Mouse (Mus musculus): ENCODE data around the gene Polr3e.
"Not testable (repeated sequence)": the region's sequence is repeated elsewhere in the genome, so short reads cannot be mapped to it uniquely, and the experiment has no call there.

The Polr3e gene

DNA sequence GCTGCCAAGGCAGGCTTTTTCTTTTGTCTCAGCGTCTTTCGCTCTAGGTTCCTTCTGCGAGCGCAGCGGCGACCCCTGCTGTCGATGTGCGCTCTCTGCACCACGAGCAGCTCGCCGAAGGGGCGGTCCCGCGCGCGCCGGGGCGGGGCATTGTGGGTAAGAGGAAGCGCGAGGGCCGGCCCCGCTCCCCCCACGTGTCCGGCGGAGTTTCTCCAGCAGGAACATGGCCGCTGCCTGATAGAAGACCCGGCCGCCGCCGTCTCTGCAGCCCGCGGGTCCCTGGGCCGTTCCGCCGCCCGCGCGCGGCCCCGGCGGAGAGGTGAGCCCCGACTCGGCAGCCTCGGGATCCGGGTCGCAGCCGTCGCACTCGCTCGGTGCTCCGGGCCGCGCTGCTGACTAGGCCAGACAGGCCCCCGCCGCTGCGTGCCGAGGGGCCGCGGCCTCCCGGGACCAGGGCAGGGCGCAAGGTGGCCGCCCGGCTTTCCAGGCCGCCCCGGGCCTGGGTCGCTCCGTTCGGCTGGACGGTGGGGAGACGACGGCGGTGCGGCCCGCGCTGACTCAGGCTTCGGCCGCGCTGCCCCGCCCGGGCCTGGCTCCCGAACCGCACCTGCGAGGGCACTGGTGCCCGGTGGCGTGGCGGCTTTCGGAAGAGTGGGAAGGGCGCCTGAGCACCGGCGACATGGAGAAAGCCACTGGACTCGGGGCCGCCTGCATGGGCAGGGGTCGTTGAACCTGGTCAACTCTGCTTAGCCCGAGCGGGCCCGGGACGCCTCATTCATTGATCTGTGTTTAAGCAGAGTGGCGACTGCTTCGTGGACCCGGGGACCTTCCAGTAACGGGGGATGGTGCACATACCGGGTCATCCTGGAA, at the start of gene Polr3e:
Gene Polr3e, plus strand, starts transcription at position 153 of the 870 bp plus-strand sequence.
- DNase-seq (ENCODE audit: low read depth, low spot score): peak; percentile 99

DNA sequence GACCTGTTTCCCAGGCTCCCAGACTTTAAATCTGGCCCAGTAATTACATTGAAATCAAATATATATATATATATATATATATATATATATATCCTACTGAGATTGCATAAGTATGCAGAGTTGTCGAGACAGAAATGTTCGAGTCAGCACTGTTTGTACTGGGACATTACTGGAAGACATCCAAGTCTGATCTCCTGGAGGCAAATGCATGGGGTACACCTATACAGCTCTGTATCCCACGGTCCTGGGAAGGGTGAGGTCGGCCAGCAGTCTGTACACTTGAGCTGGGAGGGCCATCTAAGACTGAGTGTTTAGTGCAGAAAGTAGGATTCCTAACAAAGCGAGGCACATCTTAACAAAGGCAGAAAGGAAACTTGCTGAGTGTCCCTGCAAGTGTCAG, 47.7 kb upstream of the Polr3e start:
- DNase-seq (ENCODE audit: low read depth, low spot score): no peak

DNA sequence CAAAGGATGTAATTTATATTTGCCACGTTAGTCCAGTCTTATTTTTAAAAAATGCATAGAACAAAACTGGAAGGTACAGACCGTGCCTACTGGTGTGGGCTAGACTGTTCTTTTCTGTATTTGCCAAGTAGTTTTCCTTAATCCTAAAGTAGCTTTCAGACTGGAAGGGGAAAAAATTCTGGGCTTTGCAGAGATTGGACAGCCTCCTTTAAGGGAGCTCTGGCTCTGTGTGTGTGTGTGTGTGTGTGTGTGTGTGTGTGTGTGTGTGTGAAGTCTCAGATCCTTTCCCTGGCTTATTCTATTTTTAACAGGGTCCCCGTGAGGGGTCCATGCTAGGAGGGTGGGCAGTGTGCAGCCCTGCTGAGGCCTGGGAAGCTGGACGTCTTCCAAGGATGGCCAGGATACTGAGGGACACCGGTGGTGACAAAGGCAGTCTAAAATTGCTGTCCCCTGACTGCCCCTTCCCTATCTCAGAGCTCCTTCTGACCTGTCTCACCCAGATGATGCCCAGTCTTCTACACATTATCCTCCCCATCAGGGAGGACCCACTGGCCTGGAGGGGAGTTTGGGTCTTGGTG, 47.0 kb upstream of the Polr3e start:
- DNase-seq (ENCODE audit: low read depth, low spot score): no peak

DNA sequence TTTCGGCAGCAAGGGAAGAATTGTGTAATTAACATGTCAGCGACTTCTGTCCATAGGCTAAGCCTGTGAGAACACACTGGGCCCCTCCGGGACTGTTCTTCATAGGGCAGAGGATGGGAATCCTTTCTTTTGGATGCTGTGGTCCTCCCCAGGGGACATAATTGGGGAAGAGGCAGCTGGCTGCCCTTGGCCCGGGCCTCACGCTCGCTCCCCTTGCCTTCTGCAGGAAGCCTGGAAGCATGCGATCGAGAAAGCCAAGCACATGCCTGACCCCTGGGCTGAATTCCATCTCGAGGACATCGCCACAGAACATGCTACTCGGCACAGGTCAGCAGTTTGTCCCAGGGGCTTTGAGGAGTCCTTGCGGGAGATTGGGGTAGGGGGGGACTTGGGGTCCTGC, 44.5 kb upstream of the Polr3e start:
- DNase-seq (ENCODE audit: low read depth, low spot score): no peak

DNA sequence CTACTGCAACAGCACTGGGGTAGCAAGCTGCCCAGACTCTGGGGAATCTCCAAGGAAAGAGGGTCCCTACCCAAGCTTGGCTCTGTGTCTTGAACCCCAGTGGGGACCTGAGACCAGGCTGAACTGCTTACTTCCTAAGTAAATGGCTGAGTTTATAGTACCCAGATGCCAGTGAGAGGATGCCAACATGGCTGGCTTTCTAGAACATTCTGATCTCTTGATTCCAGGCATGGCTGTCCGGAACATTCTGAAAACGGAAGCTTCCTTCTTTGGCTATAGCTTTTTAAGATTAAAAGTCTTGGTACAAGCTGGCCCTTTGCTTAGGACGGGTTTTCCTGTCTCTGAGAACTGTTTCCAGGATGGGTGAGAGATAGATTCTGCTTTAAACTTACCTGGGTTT, 43.5 kb upstream of the Polr3e start:
- no peak for DNase-seq (ENCODE audit: low read depth, low spot score)

DNA sequence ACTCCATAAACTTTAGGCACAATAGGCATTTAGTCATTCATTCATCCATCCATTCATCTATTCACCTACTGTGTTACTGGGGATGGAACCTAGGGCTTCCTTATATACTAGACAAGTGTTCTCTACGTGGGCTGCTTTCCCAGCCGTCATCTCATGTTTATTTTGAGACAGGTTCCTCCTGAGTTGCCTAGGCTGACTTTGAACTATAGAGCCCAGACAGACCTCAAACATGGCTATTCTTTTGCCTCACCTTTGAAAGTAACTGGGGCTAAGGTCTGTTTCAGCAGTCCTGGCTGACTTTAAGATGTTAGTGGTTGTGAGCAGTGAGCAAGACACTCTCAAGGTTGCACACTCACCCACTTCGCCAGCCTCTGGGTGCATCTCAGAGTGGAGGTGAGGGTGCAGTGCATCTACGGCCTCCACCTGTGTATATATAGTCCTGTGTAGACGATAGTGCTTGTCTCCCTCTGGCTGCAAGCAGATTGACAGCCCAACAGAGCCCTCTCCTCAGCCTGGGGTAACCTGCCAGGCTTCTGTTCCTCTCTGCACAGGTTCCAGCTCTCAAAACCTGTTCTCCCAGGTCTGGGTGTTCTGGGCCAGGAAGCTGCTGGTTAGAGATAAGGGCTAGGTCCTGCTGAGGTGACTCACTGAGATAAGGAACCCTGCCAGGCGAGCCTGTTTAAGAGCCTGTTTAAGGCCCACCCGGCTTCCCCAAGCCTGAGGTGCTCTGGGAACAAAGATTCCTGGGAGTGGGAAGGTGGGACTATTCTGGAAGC, 42.6 kb upstream of the Polr3e start:
- no peak for DNase-seq (ENCODE audit: low read depth, low spot score)

DNA sequence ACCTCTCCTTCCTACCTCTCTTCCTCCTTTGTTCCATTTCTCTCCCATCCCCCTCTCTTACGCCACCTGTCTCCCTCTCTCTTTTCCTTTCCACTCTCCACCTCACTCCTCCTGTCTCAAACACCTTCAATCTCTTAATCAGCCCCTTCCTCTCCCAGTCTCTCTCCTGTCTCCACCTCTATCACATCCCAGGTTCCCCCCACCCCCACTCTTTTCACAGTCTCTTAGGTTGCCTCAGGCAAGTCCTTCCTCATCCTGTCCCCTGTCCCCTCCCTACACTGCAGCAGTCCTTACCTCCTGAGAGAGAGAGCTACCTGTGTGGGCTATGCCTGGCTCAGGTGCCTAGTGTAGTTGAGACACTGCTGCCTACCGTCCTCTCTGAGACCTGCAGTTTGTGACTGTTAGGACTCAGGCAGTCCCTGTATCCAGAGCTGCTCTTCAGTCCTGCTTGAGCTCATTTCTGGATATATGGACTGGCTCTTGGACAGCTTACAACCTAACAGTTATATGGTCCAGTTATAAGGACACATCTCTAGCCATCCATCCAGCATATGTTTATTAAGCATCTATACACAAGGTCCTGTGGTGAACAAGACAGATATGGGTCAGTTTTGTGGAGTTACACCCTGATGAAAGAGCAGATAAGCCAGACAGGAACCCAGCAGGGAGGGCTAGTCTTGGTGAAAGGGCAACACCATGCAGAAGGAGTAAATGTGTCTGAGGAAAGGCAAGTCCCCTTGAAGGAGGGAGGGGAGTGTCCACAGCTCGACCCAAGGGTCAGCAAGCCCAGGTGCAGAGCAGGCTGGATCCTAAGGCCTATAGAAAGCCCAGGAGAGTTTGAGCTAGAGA, 41.8 kb upstream of the Polr3e start:
- DNase-seq (ENCODE audit: low read depth, low spot score): no peak

DNA sequence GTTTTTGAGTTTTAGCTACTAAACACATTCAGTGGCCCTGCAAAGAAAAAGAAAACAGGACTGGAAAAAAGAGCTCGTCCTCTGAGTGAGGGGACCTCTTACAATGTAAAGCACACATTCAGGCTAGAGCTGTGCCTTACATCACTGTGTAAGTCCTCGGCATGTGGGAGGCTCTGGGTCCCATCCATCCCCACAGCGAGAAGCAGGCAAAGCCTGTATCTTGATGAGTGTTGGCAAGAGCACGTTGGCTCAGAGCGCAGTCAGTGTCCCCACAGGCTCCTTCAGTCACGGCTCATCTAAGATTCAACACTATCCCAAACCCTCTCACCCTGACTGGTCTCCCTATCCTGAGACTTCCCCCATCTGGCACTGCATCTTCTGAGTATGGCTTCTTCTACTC, 39.3 kb upstream of the Polr3e start:
- DNase-seq (ENCODE audit: low read depth, low spot score): no peak

DNA sequence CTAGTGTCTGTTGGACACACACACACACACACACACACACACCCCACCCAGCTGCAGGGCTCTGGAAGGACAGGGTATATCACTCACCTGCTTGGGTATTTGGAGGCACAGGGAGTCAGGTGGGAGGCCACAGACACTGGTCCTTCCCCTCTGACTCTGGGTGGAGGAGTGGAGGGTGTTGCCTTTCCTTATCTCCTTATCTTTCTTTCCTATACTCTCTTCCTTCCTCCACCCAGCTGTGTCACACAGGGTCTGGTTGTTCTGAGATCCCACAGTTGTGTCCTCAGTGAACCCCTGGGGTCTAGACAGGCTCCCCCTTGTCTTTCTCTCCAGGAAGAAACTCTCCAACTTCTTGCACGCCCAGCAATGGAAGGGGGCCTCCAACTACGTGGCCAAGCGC, 37.6 kb upstream of the Polr3e start:
- DNase-seq (ENCODE audit: low read depth, low spot score): no peak

DNA sequence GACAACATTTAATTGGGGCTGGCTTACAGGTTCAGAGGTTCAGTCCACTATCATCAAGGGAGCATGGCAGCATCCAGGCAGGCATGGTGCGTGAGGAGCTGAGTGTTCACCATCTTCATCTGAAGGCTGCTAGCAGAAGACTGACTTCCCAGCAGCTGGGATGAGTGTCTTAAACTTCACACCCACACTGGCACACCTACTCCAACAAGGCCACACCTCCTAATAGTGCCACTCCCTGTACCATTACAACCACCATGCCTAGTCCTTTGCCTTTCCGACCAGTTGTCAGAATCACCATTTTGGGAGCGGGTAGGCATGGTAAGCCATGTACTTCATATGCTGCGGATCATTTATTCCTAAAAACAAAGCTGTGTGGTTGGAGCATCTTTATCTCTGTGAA, 36.8 kb upstream of the Polr3e start:
- no peak for DNase-seq (ENCODE audit: low read depth, low spot score)

DNA sequence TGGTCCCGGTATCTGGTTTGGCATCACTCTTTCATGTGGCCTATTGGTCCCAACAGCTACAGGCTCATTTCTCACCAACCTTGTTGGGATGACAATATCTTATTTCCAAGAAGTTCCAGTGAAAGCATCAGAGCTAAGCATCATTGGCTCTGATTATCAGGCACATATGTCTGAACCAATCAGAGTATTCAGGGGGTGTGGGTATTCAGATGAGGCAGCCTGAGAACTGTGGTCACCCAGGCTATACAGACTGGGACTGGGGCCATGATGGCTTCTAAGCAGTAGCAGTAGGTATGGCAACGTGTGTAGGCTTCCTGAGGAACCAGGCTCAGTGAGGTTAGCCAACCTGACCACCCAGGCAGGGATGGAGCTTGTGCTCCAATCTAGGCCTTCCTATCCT, 36.1 kb upstream of the Polr3e start:
- DNase-seq (ENCODE audit: low read depth, low spot score): no peak

DNA sequence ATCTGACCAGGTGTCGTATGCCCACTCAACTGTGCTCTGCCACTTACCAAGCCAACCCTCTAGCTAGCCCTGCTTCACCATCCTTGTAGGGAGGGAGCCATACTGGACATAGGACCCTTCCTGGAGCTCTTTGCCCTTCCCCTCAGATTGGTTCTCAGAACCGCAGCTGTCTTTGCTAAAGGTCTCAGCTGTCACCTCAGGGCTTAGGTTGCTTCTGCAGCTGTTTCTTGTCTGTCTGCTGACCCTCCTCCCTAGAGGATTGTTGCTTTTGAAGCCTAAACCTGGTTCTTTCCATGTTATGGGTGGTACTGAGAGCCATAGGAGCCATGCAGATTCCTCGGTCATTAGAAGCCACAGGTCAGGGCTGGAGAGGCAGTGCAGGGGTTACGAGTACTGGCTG, 34.9 kb upstream of the Polr3e start:
- no peak for DNase-seq (ENCODE audit: low read depth, low spot score)

DNA sequence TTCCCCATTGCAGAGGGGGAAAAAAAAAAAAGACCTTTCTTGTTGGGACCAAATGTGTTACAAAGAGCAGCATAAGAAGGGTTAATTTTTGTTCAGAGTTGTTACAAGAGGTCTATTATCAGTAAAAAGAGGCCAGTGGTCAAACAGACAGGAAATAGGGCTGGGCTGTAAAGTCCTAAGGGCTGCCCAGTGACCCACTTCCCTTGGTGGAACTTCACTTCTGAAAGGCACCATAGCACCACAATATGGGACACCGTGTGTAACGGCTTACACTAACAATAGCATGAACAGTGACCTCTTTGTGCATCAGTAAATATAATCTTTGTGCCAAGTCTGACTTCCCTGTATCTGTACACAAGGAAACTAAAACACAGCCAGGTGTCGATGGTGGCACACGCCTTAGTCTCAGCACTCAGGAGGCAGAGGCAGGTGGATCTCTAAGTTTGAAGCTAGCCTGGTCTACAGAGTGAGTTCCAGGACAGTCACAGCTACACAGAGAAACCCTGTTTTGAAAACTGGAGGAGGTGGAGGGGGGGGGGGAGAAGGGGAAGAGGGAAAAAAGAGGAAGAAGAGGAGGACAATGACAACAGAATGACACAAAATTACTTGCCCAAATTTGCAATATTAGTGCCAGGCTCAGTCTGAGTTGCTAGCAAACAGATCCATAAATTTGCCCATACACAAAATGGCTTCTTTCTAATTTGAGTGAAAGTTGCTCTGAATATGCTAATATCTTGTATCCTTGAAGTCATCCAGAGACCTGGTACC, 33.8 kb upstream of the Polr3e start:
- no peak for DNase-seq (ENCODE audit: low read depth, low spot score)

DNA sequence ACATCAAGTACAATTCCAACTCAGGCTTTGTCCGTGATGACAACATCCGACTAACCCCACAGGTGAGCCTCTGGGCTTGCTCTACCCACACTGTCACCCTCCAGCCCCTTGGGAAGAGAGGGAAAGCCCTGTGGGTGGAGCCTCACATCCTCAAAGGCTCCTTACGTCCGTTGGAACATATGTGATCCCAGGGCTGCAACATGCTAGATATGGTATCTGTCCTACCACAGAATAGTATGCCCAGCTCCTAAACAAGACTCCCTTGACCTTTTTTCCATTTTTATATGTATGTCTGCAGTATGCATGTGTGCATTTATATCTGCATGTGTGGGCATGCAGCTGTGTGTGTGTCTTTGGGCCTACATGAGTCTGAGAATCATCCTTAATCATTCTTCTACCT, 32.8 kb upstream of the Polr3e start:
- no peak for DNase-seq (ENCODE audit: low read depth, low spot score)

DNA sequence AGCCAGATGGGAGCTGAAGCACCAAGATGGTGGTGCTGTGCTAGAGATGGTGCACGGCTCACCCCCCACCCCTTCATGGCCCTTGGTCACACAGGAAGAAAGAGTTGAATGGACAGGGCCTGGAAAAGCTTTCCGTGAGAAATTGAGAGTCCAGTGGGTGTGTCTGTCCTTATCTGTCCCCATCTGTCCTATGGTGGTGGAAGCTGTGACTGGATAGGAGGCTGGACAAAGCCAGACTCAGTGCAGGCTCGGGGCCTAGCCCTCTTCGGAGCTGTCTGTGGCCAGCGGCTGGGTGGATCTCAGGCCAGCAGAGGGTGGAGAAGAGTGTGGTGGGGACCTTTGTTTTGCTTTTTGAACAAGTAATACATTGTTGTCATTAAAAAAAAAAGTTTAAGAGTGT, 24.4 kb upstream of the Polr3e start:
- no peak for DNase-seq (ENCODE audit: low read depth, low spot score)

DNA sequence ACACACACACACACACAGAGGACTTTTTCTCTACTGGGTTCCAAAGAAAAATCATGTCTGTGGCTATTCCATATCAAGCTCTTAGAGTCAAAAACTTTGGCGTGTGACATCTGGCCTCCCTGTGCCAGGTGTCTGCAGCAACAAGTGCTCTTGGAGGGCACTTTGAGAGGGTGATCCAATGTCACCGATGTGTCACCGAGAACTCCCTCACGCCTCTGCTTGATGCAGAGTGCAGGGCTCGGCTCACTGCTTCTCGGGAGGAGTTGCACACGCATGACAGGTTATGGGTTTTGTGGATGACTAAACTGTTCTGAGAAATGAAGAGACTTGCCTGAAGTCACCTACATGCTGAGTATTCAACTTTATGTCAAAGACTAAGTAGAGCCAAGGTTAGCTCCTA, 20.5 kb upstream of the Polr3e start:
- no peak for DNase-seq (ENCODE audit: low read depth, low spot score)

DNA sequence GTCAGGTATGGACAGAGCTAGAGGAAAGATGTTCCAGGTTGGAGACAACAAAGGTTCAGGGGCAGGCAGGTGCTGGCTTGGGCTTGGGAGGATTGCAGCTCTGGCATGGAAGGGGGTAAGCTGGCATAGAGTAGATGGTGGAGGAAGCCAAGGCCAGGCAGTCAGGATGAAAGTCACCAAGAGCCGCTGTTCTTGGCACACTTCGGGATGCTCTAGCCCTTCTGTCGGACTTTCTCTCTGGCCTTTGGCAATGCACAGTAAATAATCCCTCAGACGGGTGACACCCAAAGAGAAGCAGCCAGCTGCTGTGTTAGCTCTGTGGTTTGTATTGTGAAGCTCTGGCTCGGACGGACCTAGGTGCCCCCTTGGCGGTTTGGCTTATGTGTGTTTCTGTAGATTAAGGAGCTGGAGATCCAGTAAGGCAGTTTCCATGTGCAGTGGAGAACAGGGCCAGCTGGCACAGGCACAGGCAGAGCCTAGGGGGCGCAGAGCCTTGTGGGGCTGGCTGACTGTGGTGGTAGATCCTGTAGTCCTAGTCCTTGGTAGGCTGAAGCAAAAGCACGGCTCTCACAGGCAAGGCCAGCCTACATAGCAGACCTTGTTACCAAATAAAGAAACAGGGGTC, 19.7 kb upstream of the Polr3e start:
- no peak for DNase-seq (ENCODE audit: low read depth, low spot score)

DNA sequence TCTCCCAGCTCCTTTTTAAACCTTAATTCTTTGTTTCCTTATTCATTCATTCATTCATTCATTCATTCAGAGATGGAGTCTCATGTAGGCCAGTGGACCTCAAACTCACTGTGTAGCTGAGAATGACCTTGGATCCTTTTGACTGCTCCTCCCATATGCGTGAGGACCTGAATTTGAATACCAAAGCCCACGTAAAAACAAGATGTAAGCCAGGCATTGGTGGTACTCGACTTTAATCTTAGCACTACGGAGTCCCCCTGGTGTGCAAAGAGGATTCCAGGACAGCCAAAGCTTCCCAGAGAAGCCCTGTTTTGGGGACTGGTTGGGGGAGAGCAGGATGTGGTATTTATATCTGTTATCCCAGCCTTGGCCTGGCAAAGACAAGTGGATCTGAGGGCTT, 17.4 kb upstream of the Polr3e start:
- no peak for DNase-seq (ENCODE audit: low read depth, low spot score)

DNA sequence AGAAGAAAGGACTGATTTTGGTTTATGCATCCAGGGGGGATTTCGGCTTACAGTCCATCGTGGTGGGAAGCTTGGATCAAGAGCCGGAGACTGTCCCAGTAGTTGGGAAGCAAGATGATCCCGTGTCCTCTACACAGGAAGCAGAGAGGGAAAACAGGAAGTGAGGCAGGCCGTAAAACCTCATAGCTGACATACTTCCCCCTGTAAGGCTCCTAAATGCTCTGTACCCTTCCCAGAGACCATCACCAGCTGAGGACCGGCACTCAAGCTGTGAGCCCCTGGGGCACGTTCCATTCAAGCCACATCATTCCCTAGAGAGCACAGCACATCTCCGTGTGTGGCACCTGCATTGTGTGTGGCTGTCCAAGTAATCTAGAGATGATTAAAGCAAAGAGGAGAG, 15.8 kb upstream of the Polr3e start:
- DNase-seq (ENCODE audit: low read depth, low spot score): no peak

DNA sequence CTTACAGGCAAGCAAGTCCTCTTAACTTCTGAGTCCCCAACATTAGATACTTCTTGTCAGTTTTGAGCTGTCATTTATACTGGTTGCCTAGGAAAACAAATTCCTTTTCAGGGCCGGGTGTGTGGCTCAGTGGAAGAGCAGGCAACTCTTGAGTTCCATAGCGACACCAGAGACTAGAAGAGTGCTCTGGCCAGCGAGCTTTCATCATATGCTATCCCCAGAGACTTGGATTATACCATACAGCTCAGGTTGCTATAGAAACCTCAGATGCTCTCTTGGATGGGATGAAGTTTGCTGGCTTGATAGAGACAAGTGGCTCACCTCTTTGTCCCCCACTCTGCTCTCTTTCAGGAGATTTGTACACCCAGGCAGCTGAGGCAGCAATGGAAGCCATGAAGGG, 14.6 kb upstream of the Polr3e start:
- no peak for DNase-seq (ENCODE audit: low read depth, low spot score)

DNA sequence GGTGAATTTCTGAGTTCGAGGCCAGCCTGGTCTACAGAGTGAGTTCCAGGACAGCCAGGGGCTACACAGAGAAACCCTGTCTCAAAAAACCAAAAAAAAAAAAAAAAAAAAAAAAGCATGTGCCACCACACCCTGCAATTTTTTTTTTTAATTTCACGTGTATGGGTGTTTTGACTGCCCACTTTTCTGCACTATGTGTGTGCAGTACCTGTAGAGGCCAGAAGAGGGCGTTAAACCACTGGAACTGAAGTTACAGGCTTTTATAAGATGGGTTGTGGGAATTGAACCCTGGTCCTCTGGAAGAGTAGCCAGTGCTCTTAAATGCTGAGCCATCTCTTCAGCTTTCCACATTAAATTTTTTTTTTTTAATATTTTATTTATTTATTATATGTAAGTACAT, 7.4 kb upstream of the Polr3e start:
- not testable (repeated sequence) for DNase-seq (ENCODE audit: low read depth, low spot score)

All from A20 (cell line).